Mouse (Mus musculus): ENCODE results near the gene Fgfr3.
A peak's percentile ranks its signal among the peaks of the same experiment; 100 is the strongest.

The Fgfr3 gene

GRCm38 (mm10) chr5:33697947-33698512 lies 23.4 kb upstream of the Fgfr3 start:
- no peak for DNase-seq (ENCODE audit: low read depth)

- DNase-seq (ENCODE audit: low read depth): no peak
Observed at GRCm38 (mm10) chr5:33698669-33699068, 22.8 kb upstream of the Fgfr3 start.

- no peak for DNase-seq (ENCODE audit: low read depth)
Observed at GRCm38 (mm10) chr5:33700010-33700409, 21.5 kb upstream of the Fgfr3 start.

GRCm38 (mm10) chr5:33701832-33702231 lies 19.6 kb upstream of the Fgfr3 start:
- no peak for DNase-seq (ENCODE audit: low read depth)

DNA sequence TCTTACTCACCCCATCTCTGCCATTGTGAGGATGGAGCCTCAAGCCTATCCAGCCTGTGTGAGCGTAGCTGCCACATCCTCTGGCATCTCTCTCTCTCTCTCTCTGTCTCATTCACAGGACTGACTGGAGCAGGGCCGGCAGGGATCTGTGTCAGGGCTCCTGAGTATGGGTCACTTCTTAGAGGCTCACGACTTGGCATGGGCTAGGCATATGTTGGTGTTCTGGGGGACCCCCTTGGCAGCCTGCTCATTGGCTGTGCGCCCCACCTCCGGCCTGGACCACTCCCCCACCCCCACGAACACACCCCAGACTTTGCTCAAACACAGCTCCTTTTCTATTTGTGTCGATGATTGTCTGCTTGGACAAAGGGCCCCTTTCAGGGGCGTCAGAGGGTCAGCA lies 17.5 kb upstream of the Fgfr3 start:
- DNase-seq (ENCODE audit: low read depth): no peak

DNA sequence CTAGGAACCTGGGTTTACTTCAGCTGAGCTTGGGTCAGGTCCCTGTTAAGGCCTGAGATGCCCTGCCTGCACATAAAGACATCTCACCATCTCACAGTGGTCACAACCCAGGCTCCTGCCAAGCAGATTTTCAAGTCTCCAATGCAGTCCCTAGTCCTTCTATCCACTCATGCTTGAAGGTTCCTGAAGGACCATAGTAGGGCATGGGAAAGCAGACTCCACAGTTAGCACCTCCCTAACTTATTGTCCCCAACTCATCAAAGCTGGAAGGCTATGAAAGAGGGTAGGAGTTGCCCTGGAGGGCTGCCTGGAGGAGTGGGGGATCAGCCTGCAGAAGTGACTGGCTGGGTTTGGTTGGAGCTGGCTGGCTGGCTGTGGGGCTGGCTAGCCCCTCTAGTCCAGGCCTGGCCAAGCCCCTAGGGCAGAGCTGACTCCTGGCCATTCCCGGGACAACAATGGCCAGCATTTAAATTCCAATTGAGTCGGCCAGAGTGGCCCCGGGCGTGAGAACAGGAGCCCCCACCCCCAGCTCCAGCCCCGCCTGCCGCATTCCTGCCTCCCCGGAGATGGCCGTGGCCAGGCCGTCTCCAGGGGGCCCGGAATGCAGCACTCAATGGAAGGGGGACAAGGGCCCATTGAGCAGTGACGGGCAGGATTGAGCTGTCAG lies 16.4 kb upstream of the Fgfr3 start:
- DNase-seq (ENCODE audit: low read depth): no peak

- no peak for DNase-seq (ENCODE audit: low read depth)
Observed at GRCm38 (mm10) chr5:33705612-33706349, 15.7 kb upstream of the Fgfr3 start.

DNA sequence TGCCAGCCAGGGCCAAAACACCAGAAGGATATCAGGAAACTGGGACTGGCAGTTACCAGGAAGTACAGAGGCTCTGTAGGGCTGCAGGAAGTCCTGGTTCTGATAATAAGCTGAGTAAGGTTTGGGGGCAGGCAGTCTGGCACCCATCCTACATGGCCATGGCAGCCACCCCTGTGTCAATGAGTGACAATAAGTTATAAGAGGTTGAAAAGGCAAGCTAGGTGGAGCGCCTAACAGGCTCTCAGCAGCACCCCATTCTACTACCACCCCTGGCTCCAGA lies 15.2 kb upstream of the Fgfr3 start:
- no peak for DNase-seq (ENCODE audit: low read depth)

- no peak for DNase-seq (ENCODE audit: low read depth)
Observed at GRCm38 (mm10) chr5:33707163-33707562, 14.3 kb upstream of the Fgfr3 start.

GRCm38 (mm10) chr5:33709037-33709436 lies 12.4 kb upstream of the Fgfr3 start:
- no peak for DNase-seq (ENCODE audit: low read depth)

DNA sequence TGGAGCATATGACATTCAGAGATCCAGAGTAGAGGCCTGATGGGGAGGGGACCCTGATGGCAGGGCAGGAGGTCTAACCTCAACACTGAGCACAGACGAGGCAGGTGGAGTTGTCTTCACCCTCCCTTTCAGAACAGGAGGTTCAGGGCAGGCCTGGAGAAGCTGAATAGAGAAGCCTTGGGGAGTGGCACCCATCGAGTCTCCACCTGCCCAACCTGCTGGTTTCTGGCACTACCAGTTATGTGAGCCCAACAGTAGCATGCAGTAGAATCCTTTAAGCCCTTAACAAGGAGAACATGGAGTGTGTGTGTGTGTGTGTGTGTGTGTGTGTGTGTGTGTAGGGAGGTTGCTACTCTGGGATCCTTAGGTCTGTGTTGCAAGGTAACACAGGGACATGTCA lies 8.9 kb upstream of the Fgfr3 start:
- no peak for DNase-seq (ENCODE audit: low read depth)

DNA sequence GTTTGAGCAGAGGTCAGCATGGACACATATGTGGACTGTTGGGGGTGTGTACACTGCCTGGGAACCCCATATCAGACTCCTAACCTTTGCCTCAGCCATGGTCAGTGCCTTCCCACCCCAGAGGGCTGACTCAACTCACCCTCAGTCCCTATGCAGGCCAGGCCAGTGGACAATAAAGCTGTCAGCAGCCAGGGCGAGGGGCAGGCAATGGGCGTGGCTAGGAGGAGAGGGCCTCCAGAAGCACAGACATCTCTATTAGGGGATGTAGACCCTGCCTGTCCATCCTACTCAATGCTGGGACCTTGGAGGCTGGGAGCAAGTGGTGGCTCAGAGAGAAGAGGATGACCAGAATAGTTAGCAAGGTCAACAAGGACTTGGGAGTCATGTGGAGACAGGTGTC lies 6.3 kb upstream of the Fgfr3 start:
- DNase-seq (ENCODE audit: low read depth): no peak

DNA sequence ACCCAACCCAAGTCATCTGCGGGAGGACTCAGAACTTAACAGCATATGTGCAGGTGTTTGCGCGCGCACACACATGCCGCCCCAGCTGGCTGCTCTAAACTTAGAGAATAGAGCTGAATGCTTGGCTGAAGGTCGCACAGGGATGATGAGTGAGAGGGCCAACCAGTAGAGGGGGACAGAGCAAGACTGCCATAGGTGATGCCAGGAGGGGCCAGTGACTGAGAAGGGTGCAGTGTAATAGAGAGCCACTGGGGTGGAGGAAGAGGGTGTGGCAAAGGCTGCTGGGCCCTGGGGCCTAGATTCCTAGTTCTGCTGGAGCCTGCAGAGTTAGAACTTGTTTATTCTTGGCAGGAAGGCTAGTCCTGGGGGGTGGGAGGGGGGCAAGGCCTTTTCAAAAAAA lies 5.0 kb upstream of the Fgfr3 start:
- no peak for DNase-seq (ENCODE audit: low read depth)

DNA sequence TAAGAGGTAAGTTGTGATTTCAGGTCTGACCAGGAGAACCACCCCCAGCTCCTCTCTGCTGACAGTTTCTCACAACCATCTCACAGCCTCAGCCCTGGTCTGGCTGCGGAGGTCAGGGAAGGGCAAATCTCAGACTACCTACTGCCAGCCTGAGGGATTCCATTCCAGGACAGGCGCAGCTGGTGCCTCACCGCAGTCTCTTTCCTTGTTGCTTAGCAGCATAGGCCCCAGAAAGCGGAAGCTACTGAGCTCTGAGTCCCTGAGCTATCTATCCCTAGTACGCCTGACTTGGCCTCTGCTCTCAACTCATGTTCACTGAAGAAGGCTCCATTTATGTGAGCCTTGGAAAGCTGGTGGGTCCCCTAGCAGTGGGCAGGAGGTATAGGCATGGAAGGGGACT lies 3.0 kb upstream of the Fgfr3 start:
- DNase-seq (ENCODE audit: low read depth): no peak

GRCm38 (mm10) chr5:33720852-33721490 lies 503 bp upstream of the Fgfr3 start:
- no peak for DNase-seq (ENCODE audit: low read depth)

DNA sequence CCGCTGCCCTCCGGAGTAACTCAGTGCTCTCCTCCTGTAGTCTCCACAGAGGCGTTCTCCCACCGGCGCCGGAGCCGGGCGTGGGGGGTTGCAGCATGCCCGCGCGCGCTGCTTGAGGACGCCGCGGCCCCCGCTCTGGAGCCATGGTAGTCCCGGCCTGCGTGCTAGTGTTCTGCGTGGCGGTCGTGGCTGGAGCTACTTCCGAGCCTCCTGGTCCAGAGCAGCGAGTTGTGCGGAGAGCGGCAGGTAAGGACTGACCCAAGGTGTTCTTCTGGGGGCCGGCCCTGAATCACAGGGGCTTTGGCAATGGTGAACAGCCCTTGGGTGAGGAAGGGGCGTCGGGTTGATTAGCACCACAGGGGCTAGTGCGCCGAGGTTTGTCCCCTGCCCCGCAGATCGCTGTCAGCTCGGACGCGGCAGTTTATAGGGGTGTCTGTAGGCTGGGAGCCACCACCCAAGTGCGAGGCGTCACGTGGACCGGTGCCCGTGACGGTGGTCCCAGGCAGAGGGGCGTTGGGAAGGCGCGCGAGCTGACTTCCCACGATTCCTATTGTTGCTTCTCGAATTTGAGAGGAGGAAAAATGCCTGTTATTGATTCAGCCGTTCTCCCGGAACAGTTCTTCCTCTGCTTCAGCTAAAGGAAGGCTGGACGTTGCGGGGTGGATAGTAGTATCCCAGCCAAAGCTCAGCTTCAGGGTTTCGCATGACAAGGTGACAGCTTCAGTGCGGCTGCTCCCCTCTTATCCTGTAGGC lies 968 bp downstream of the Fgfr3 start:
- peak; percentile 10 for DNase-seq (ENCODE audit: low read depth)

DNA sequence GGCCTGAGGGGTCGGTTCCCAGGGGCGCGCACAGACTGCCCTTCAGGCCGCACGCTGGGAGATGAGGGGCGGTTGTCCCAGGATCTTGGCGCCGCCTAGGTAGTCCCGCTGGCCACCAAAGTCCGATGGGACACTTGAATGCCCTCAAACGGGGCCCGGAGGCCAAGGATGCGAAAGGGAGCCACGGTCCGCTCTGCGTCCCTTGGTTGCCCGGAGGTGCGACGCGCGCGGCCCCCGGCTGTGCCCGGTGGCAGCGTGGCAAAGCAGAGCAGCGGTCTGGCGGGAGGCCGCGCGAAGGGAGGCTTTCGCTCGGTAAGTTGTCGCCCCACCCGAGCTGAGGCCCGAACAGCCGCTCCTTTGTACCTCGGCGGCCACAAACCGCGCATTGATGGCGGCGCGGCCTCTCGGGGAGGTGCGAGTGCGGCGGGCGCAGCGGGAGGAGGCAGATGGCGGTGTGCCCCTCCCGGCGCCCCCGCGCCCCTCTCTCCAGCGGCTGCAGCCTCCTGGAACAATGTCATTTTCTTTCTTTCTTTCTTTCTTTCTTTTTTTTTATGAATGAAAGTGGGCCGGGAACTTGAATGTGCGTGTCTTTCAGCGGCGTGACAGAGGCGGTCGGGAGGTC lies 1.7 kb downstream of the Fgfr3 start:
- no peak for DNase-seq (ENCODE audit: low read depth)

GRCm38 (mm10) chr5:33723641-33724465 lies 2.4 kb downstream of the Fgfr3 start:
- DNase-seq (ENCODE audit: low read depth): no peak

DNA sequence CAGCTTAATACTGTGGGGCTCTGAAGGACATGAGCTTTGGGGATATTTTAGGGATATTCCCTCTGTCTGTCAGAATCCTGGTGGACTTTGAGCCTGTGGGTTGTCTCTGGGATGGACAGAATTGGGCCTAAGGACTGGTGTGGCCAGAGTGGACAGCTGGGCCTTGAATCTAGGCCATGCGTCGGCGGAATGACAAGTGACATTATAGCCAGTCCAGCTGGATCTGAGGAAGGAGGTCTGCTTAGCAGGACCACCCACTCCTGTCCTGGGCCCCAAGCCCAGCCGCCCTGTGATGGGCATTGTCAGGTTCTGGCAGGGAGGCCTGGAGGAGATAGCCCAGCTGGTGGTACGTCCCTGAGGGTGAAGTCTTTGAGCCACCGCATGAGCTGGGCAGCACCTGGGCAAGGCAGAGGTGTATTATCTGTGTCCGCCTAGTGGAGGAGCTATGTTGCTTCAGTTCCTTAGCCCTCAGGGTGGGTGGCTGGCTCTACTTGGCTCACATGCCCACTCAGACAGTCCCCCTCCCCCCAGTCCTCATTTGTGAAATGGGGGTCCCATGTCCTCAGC lies 4.7 kb downstream of the Fgfr3 start:
- no peak for DNase-seq (ENCODE audit: low read depth)

GRCm38 (mm10) chr5:33726891-33727290 lies 5.4 kb downstream of the Fgfr3 start:
- no peak for DNase-seq (ENCODE audit: low read depth)

DNA sequence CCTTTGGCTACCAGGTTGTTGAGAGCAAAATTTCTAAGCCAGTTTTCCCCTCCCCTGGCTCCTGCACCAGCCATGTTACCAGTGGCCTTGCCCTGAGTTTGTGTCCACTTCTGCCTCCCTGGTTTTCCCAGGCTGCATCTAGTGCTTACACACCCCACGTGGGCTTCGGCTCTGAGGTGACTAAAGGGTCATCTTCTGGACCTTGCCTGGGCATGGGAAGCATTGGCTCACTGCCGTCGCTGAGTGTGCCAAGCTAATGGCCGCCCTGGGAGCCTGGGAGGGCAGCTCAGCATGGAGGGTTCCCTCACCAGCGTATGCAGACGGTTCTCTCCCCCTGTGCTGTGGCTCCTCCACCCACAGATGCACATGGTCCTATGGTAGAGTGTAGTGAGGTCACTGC lies 7.4 kb downstream of the Fgfr3 start:
- no peak for DNase-seq (ENCODE audit: low read depth)
